In genomic region chrX:98348036-98348435, GRCm38 (mm10) we compare ENCODE assay signal across 8 mouse cellular contexts.
DNase-seq lines count a peak whose midpoint lies in the region; ATAC-seq lines count a peak whose summit lies in the region.

No protein-coding gene starts in this region.

- H3K9me3 ChIP-seq in heart, embryonic 12.5 days (replicated peaks) = no peaks in the 10 kb centered on the region

- H3K4me1 ChIP-seq in heart, embryonic 12.5 days (replicated peaks) = no peaks in the 10 kb centered on the region

- no peak overlapping the region for H3K9ac ChIP-seq in heart, embryonic 12.5 days

- no peaks in the 10 kb centered on the region for H3K27me3 ChIP-seq in heart, embryonic 12.5 days (replicated peaks)

- DNase-seq in heart, adult 18-20 months = peak; percentile 70 to 73
- peak; percentile 0 for DNase-seq in R1 (ENCODE audit: low read depth, low spot score)
- DNase-seq in gastrocnemius, adult 8-10 months (ENCODE audit: low spot score in 2 of 2) = peak; percentile 49 to 68
- DNase-seq in kidney, postnatal 4 days = peak; percentile 28 to 34
- no peak for DNase-seq in B cell, adult 2 months

- 39% methylated on average over 4 of the region's 4 CpGs for WGBS in heart, embryonic 12.5 days

- no peak for ATAC-seq in heart, embryonic 12.5 days (ENCODE audit: insufficient number of reproducible peaks, low FRiP score)
- no peak for ATAC-seq in granulocyte monocyte progenitor cell, adult 5-6 weeks (replicated peaks; ENCODE audit: poor library complexity, severe bottlenecking)
- no peak for ATAC-seq in frontal cortex, adult (ENCODE audit: low TSS enrichment)

- H3K36me3 ChIP-seq in heart, embryonic 12.5 days = no peaks in the 10 kb centered on the region

- no peak overlapping the region for H3K4me2 ChIP-seq in heart, embryonic 12.5 days

- no peak overlapping the region for H3K4me3 ChIP-seq in heart, embryonic 12.5 days

- no peak overlapping the region for H3K27ac ChIP-seq in heart, embryonic 12.5 days (ENCODE audit: poor library complexity, severe bottlenecking)

Comparison
In these comparisons a context has a peak if more than half of its experiments do, and no peak if none do; other contexts are left out.
1. DNase-seq: peak in heart, adult 18-20 months (2 of 2), R1 (single experiment), gastrocnemius, adult 8-10 months (2 of 2) and kidney, postnatal 4 days (2 of 2); none in B cell, adult 2 months (0 of 2).